8 mouse cellular contexts compared by ENCODE assay signal in the genomic region with DNA sequence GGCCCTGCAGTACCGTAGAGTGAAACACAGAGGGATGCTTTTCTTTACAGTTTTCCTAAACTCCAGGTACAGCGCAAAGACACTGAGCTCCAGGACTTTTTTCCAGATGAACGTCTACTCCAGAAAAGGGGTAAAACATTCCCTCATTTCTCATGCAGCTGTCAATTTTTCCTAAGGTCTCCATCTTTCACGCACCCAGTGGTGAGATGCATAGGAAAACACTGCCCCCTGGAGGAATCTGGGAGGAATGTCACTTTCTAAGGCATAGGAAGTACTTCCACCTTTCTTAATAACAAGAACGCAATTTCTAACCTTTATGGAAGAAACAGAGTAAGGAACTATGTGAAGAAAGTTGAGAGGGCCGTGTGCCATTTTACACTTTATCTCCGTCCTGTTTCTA.
DNase-seq lines count a peak whose midpoint lies in the region; ATAC-seq and TF ChIP-seq lines count a peak whose summit lies in the region.

No protein-coding gene starts in this region.

- TF ChIP-seq POLR2A in cortical plate, adult 2 months (IDR thresholded peaks at IDR 0.05; ENCODE audit: extremely low read depth, insufficient read depth, low read length) = no peak

- ATAC-seq in lung, embryonic 16.5 days (ENCODE audit: low read depth) = peak; percentile 38; the same call in 1 of the 2 replicates

- no peaks in the 10 kb centered on the region for H3K9me3 ChIP-seq in lung, embryonic 16.5 days (ENCODE audit: control insufficient read depth, low read length)

- no peaks in the 10 kb centered on the region for H3K4me1 ChIP-seq in lung, embryonic 16.5 days (replicated peaks; ENCODE audit: control insufficient read depth, insufficient read depth, low read length)
- H3K4me1 ChIP-seq in cortical plate, adult 2 months (ENCODE audit: control insufficient read depth, insufficient read depth, low read length) = no peaks in the 10 kb centered on the region; the same call in 1 of the 2 replicates

- peak; percentile 24 for DNase-seq in adrenal gland, postnatal 10 days
- no peak for DNase-seq in adrenal gland, postnatal 4 days (ENCODE audit: low spot score in 2 of 2)
- DNase-seq in lung, postnatal 25 days (ENCODE audit: low spot score) = no peak
- peak; percentile 14 to 35 for DNase-seq in kidney, postnatal 36 days
- peak; percentile 47 for DNase-seq in retina, postnatal 7 days (ENCODE audit: low read depth, low spot score)
- DNase-seq in spleen, adult 18-20 months = no peak

- H3K27ac ChIP-seq in lung, embryonic 16.5 days (ENCODE audit: low read length) = no peak overlapping the region
- H3K27ac ChIP-seq in cortical plate, adult 2 months (ENCODE audit: insufficient read depth, low read length) = no peak overlapping the region

- no peaks in the 10 kb centered on the region for H3K36me3 ChIP-seq in lung, embryonic 16.5 days (ENCODE audit: control insufficient read depth, insufficient read depth, low read length)

- TF ChIP-seq CTCF in cortical plate, adult 2 months (IDR thresholded peaks at IDR 0.05; ENCODE audit: extremely low read depth, insufficient read depth, low read length) = peak; percentile 76

- no peak overlapping the region for H3K4me3 ChIP-seq in lung, embryonic 16.5 days (ENCODE audit: low read length)
- H3K4me3 ChIP-seq in cortical plate, adult 2 months (ENCODE audit: insufficient read depth, low read length) = no peak overlapping the region

- H3K27me3 ChIP-seq in lung, embryonic 16.5 days (ENCODE audit: control insufficient read depth, insufficient read depth, low read depth, low read length) = no peaks in the 10 kb centered on the region

- no peak overlapping the region for H3K4me2 ChIP-seq in lung, embryonic 16.5 days (ENCODE audit: low read depth, low read length)

- no peak overlapping the region for H3K9ac ChIP-seq in lung, embryonic 16.5 days (ENCODE audit: low read length)

- 37% methylated on average over 7 of the region's 7 CpGs for WGBS in lung, embryonic 16.5 days

Comparison
In these comparisons a context has a peak if more than half of its experiments do, and no peak if none do; other contexts are left out.
1. DNase-seq: peak in adrenal gland, postnatal 10 days (single experiment), kidney, postnatal 36 days (2 of 2) and retina, postnatal 7 days (single experiment); none in adrenal gland, postnatal 4 days (0 of 2), lung, postnatal 25 days (single experiment) and spleen, adult 18-20 months (0 of 2).